Mouse (Mus musculus) duodenum, adult 2 months (tissue): ENCODE results near the gene Olfr476. TPM values are rescaled to one million over a fixed set of nuclear protein-coding genes. Genes with fewer than 3 reads are reported as not detected.

Source experiments
- polyA plus RNA-seq: library from polyadenylated mRNA; depleted of rRNA; stranded (reverse); fragments of >200 nt; gene quantifications from 2 replicates; pipeline ENCODE4 v1.2.3, GENCODE M21; 2012; ENCODE audit warnings: low replicate concordance; rRNA removed

Gene Olfr476
- polyA plus RNA-seq: not detected in 2 replicates

GRCm38 (mm10) chr7:107964503-107964902 is at the start of gene Olfr476:
Gene Olfr476, plus strand, starts transcription at chr7:107964803.

GRCm38 (mm10) chr7:107930146-107930545 is 34.5 kb upstream of the Olfr476 start, which contains the start of gene Olfr473:
Gene Olfr473, plus strand, starts transcription at chr7:107930446.

GRCm38 (mm10) chr7:107954343-107954742 is 10.3 kb upstream of the Olfr476 start, which contains the start of gene Olfr474:
Gene Olfr474, plus strand, starts transcription at chr7:107954643.

GRCm38 (mm10) chr7:107986393-107986792 is 21.8 kb downstream of the Olfr476 start, which contains the start of gene Olfr477:
Gene Olfr477, plus strand, starts transcription at chr7:107986693.

Other genes starting within 250 kb of the Olfr476 start
- 0.04 TPM in 1 of 2 replicates, not detected in the other for gene Cyb5r2, start 206.8 kb upstream of the Olfr476 start, polyA plus RNA-seq
- gene Ovch2, start 163.6 kb upstream of the Olfr476 start, polyA plus RNA-seq: not detected in 2 replicates
- gene Olfr467, start 152.5 kb upstream of the Olfr476 start, polyA plus RNA-seq: not detected in 2 replicates
- not detected in 2 replicates for gene Olfr469, start 139.3 kb upstream of the Olfr476 start, polyA plus RNA-seq
- gene Olfr470, start 117.3 kb upstream of the Olfr476 start, polyA plus RNA-seq: not detected in 2 replicates
- not detected in 2 replicates for gene Olfr472, start 66.9 kb upstream of the Olfr476 start, polyA plus RNA-seq
- not detected in 2 replicates for gene Olfr473, start 34.4 kb upstream of the Olfr476 start, polyA plus RNA-seq
- gene Olfr474, start 10.2 kb upstream of the Olfr476 start, polyA plus RNA-seq: not detected in 2 replicates
- gene Olfr477, start 21.9 kb downstream of the Olfr476 start, polyA plus RNA-seq: not detected in 2 replicates
- not detected in 2 replicates for gene Olfr478, start 69.2 kb downstream of the Olfr476 start, polyA plus RNA-seq
- gene Olfr479, start 85.9 kb downstream of the Olfr476 start, polyA plus RNA-seq: not detected in 2 replicates
- not detected in 2 replicates for gene Olfr480, start 102.5 kb downstream of the Olfr476 start, polyA plus RNA-seq
- gene Olfr481, start 115.1 kb downstream of the Olfr476 start, polyA plus RNA-seq: not detected in 2 replicates
- not detected in 2 replicates for gene Olfr482, start 132.8 kb downstream of the Olfr476 start, polyA plus RNA-seq
- not detected in 2 replicates for gene Olfr483, start 136.0 kb downstream of the Olfr476 start, polyA plus RNA-seq
- gene Olfr484, start 162.6 kb downstream of the Olfr476 start, polyA plus RNA-seq: not detected in 2 replicates
- gene Olfr485, start 195.1 kb downstream of the Olfr476 start, polyA plus RNA-seq: not detected in 2 replicates
- not detected in 2 replicates for gene Olfr486, start 207.9 kb downstream of the Olfr476 start, polyA plus RNA-seq
- gene Olfr487, start 249.8 kb downstream of the Olfr476 start, polyA plus RNA-seq: not detected in 2 replicates